Mouse (Mus musculus): ENCODE measurements around the gene Bicd2. TPM values are rescaled to one million over a fixed set of nuclear protein-coding genes. Genes with fewer than 3 reads are reported as not detected.
A peak's percentile ranks its signal among the peaks of the same experiment; 100 is the strongest.

Gene Bicd2
- polyA plus RNA-seq, 1 experiment from 2014 or later, result 8.9 TPM

DNA sequence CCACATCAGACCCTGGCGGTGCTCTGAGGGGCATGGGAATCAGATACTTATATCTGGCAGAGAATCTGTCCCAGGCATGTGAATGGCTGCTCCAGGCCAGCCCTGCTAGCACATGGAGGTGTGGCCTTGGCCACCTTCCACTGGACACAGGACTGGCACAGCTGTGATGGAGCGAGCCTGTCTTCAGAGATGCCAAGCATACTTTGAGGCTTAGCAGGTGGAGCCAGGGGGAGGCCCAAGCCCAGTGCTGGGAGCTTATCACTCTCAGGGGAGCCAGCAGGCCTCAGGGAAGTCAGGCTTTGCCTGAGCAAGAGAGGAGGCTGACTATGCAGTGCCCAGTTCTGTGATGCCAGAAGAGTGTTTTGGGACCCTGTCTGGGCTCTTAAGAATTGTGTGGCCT lies 4.1 kb downstream of the Bicd2 start:
- no peak for ATAC-seq
- H3K36me3 ChIP-seq (ENCODE audit: control insufficient read depth, insufficient read depth), result no peaks in the 10 kb centered on the region
- no peaks in the 10 kb centered on the region for H3K9me3 ChIP-seq (ENCODE audit: control insufficient read depth)
- H3K9ac ChIP-seq (ENCODE audit: low read depth, low read length), result 0 out of 2 replicates have a peak overlapping the region, but pooled peaks have one; percentile 3
- H3K27ac ChIP-seq (ENCODE audit: low read depth, low read length), result no peak overlapping the region
- 58% methylated on average over 2 of the region's 2 CpGs for WGBS
- no peak overlapping the region for H3K4me2 ChIP-seq (replicated peaks; ENCODE audit: low read depth)
- no peak for TF ChIP-seq CTCF (IDR thresholded peaks at IDR 0.05; ENCODE audit: low read depth)
- H3K27me3 ChIP-seq (replicated peaks; ENCODE audit: control insufficient read depth, insufficient read depth, low read length), result no peaks in the 10 kb centered on the region
- H3K4me3 ChIP-seq (ENCODE audit: low read depth, low read length), result no peak overlapping the region
- peaks cover 31% of the 10 kb centered on the region; the same call in 1 of the 2 replicates for H3K4me1 ChIP-seq (replicated peaks; ENCODE audit: control insufficient read depth, insufficient read depth, low read length)

DNA sequence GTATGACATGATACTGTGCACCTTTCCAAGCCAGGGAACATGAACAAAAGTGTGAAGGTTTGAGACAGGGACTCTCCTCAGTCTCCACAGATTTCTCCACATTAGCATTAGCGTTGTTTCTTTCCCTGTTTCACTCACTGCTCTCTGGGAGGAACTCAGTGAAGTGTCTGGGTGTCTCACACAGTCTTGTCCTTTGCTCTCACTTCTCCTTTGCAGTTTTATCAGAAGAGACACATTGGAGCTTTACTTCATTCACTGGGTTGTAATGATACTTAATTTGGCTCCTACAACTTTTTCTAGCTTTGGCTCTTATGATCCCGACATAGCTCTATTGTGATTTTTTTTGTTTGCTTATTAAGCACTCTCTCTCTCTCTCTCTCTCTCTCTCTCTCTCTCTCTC lies 7.1 kb downstream of the Bicd2 start:
- Histone ChIP-seq H3K4me2 (replicated peaks; ENCODE audit: low read depth) (no peak overlapping the region), H3K27ac (ENCODE audit: low read depth, low read length) (no peak overlapping the region), H3K4me1 (replicated peaks; ENCODE audit: control insufficient read depth, insufficient read depth, low read length) (peaks cover 17% of the 10 kb centered on the region; the same call in 1 of the 2 replicates), H3K27me3 (replicated peaks; ENCODE audit: control insufficient read depth, insufficient read depth, low read length) (no peaks in the 10 kb centered on the region), H3K4me3 (ENCODE audit: low read depth, low read length) (no peak overlapping the region), H3K36me3 (ENCODE audit: control insufficient read depth, insufficient read depth) (no peaks in the 10 kb centered on the region), H3K9me3 (ENCODE audit: control insufficient read depth) (no peaks in the 10 kb centered on the region), H3K9ac (ENCODE audit: low read depth, low read length) (no peak overlapping the region)
- no peak for ATAC-seq
- WGBS, result 73% methylated on average over 2 of the region's 2 CpGs
- TF ChIP-seq CTCF (IDR thresholded peaks at IDR 0.05; ENCODE audit: low read depth), result no peak

DNA sequence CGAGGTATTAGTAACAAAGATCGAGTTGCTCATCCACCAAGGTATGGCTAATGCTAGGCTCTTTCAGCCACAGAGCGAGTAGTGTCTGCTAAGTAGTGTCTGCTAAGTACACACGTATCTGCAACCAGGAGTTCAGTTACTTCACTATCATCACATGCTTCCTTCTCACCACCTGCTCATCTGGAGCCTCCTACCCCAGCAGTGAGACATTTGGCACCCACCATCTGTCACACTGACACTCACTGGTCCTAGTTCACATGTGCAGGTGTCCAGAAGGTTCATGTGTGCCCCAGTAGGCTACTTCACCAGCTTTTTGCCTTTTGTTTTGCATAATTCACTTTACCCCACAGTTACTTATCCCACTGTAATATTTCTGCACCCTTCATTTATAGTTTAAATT lies 8.0 kb downstream of the Bicd2 start:
- ATAC-seq, result no peak
- H3K4me2 ChIP-seq (replicated peaks; ENCODE audit: low read depth), result no peak overlapping the region
- H3K27ac ChIP-seq (ENCODE audit: low read depth, low read length), result no peak overlapping the region
- H3K9ac ChIP-seq (ENCODE audit: low read depth, low read length), result no peak overlapping the region
- H3K27me3 ChIP-seq (replicated peaks; ENCODE audit: control insufficient read depth, insufficient read depth, low read length), result no peaks in the 10 kb centered on the region
- H3K4me3 ChIP-seq (ENCODE audit: low read depth, low read length), result no peak overlapping the region
- H3K36me3 ChIP-seq (ENCODE audit: control insufficient read depth, insufficient read depth), result no peaks in the 10 kb centered on the region
- TF ChIP-seq CTCF (IDR thresholded peaks at IDR 0.05; ENCODE audit: low read depth), result no peak
- 83% methylated on average over 4 of the region's 4 CpGs for WGBS
- H3K4me1 ChIP-seq (replicated peaks; ENCODE audit: control insufficient read depth, insufficient read depth, low read length), result peaks cover 11% of the 10 kb centered on the region; the same call in 1 of the 2 replicates
- H3K9me3 ChIP-seq (ENCODE audit: control insufficient read depth), result no peaks in the 10 kb centered on the region

DNA sequence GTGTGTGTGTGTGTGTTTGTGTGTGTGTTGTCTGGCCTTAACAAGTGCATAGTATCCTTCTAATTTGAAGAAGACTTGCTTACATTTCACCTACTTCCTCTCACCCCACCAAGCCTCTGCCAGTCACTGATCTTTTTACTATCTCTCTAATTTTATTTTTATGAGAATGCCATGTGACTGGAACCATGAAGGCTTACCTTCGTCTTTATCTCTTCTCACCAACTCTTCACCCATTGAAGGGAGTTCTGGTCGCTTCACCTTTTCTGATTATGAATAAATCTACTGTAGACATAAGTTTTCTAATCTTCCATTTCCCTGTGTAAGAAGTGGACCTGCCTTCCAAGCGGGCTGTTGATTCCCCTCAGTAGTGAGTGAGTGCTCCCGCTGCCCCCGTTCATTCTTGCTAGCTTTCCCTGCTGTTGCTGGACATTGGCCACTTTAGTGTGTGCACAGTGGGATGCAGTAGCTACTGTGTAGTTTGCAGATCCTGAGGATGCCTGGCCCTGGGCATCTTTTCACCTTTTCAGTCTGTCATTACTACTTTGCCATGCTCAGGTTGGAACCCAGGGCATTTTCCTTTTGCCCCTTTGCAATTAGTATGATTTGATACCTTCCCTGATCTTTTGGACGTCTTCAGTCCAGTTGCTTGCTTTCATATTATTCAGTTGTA lies 8.6 kb downstream of the Bicd2 start:
- no peaks in the 10 kb centered on the region for H3K27me3 ChIP-seq (replicated peaks; ENCODE audit: control insufficient read depth, insufficient read depth, low read length)
- H3K4me3 ChIP-seq (ENCODE audit: low read depth, low read length), result no peak overlapping the region
- no peaks in the 10 kb centered on the region for H3K9me3 ChIP-seq (ENCODE audit: control insufficient read depth)
- H3K4me2 ChIP-seq (replicated peaks; ENCODE audit: low read depth), result no peak overlapping the region
- no peak for ATAC-seq
- H3K9ac ChIP-seq (ENCODE audit: low read depth, low read length), result no peak overlapping the region
- 0 out of 2 replicates have a peak, but pooled peaks cover 5% of the 10 kb centered on the region for H3K4me1 ChIP-seq (replicated peaks; ENCODE audit: control insufficient read depth, insufficient read depth, low read length)
- H3K36me3 ChIP-seq (ENCODE audit: control insufficient read depth, insufficient read depth), result no peaks in the 10 kb centered on the region
- H3K27ac ChIP-seq (ENCODE audit: low read depth, low read length), result no peak overlapping the region
- 76% methylated on average over 6 of the region's 6 CpGs for WGBS
- no peak for TF ChIP-seq CTCF (IDR thresholded peaks at IDR 0.05; ENCODE audit: low read depth)

DNA sequence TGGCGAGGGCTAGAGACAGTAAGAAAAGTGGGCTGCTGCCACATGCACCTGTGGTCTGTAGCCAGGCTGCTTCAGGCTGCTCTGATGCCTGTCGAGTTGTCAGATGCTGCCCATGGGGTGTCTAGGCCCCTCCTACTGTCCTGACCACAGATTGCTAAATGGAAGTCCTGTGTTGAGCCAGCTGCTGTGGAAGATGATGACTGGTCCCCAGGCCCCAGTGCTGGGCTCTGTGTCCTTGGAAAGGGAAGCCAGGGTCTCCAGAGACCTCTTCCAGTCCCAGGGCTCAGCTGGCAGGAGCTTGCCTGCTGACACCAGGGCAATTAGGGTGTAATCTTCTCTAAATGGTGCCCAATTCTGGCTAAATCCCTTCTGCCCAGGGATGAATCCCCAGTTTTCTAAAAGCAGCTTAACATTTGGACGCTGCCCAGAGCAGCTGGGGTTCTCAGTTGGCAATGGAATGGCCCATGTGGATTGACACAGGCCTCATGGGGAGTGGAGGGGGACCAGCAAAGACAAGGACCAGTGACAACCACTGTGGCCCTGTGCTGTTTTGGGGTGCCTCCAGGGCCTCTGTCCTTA lies 11.3 kb downstream of the Bicd2 start:
- H3K4me1 ChIP-seq (replicated peaks; ENCODE audit: control insufficient read depth, insufficient read depth, low read length), result no peaks in the 10 kb centered on the region
- no peak for ATAC-seq
- no peak overlapping the region for H3K27ac ChIP-seq (ENCODE audit: low read depth, low read length)
- 71% methylated on average over 3 of the region's 3 CpGs for WGBS
- H3K4me2 ChIP-seq (replicated peaks; ENCODE audit: low read depth), result no peak overlapping the region
- no peaks in the 10 kb centered on the region for H3K9me3 ChIP-seq (ENCODE audit: control insufficient read depth)
- TF ChIP-seq CTCF (IDR thresholded peaks at IDR 0.05; ENCODE audit: low read depth), result no peak
- H3K36me3 ChIP-seq (ENCODE audit: control insufficient read depth, insufficient read depth), result no peaks in the 10 kb centered on the region
- no peaks in the 10 kb centered on the region for H3K27me3 ChIP-seq (replicated peaks; ENCODE audit: control insufficient read depth, insufficient read depth, low read length)
- H3K4me3 ChIP-seq (ENCODE audit: low read depth, low read length), result no peak overlapping the region
- H3K9ac ChIP-seq (ENCODE audit: low read depth, low read length), result no peak overlapping the region

DNA sequence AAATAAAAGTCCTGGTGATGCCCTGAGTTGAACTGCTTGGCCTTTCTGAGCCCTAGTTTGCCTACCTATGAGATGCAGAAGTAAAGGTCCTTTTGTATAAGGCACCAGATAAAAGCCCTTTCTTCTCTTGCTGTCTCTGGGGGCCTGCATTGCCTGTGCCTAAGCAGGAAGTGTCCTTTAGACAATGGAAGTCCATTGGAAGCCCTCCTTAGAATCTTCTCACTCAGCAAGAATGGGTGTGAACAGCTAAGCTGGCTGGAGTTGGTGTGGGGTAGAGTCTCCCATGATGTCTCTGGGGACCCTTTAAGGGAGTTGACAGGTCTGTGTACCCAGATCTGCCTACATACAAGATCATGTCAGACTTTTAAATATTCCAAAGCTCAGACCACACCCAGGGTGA lies 12.0 kb downstream of the Bicd2 start:
- no peak overlapping the region for H3K4me3 ChIP-seq (ENCODE audit: low read depth, low read length)
- H3K4me2 ChIP-seq (replicated peaks; ENCODE audit: low read depth), result no peak overlapping the region
- H3K36me3 ChIP-seq (ENCODE audit: control insufficient read depth, insufficient read depth), result no peaks in the 10 kb centered on the region
- H3K27me3 ChIP-seq (replicated peaks; ENCODE audit: control insufficient read depth, insufficient read depth, low read length), result no peaks in the 10 kb centered on the region
- H3K27ac ChIP-seq (ENCODE audit: low read depth, low read length), result no peak overlapping the region
- no peak for ATAC-seq
- no peak for TF ChIP-seq CTCF (IDR thresholded peaks at IDR 0.05; ENCODE audit: low read depth)
- H3K9me3 ChIP-seq (ENCODE audit: control insufficient read depth), result no peaks in the 10 kb centered on the region
- no peak overlapping the region for H3K9ac ChIP-seq (ENCODE audit: low read depth, low read length)
- H3K4me1 ChIP-seq (replicated peaks; ENCODE audit: control insufficient read depth, insufficient read depth, low read length), result no peaks in the 10 kb centered on the region

All from intestine, postnatal 0 days (tissue).